Mouse (Mus musculus): ENCODE measurements at regions not wholly inside any gene's neighbourhood (a gene's known extent, or its start where the extent isn't known, plus 50 kb on each side); places are given as distances from the start of the nearest gene placed in this dataset.

GRCm38 (mm10) chr3:61294855-61295254 is 66.6 kb upstream of the Rap2b start:
- Histone ChIP-seq H3K4me3 (replicated peaks; ENCODE audit: low read length) (no peak overlapping the region), H3K36me3 (ENCODE audit: control insufficient read depth, insufficient read depth) (no peaks in the 10 kb centered on the region), H3K9me3 (ENCODE audit: control insufficient read depth, low read length) (no peaks in the 10 kb centered on the region), H3K4me1 (replicated peaks; ENCODE audit: control insufficient read depth, insufficient read depth, low read length) (no peaks in the 10 kb centered on the region), H3K27me3 (replicated peaks; ENCODE audit: control insufficient read depth, insufficient read depth, low read length) (no peaks in the 10 kb centered on the region), H3K27ac (ENCODE audit: low read length) (no peak overlapping the region), H3K4me2 (ENCODE audit: low read length) (no peak overlapping the region), H3K9ac (replicated peaks; ENCODE audit: low read depth, low read length) (no peak overlapping the region)
- 69% methylated on average over 6 of the region's 6 CpGs for WGBS
- ATAC-seq, result no peak

- no peaks in the 10 kb centered on the region for H3K36me3 ChIP-seq (ENCODE audit: control insufficient read depth, insufficient read depth)
- no peaks in the 10 kb centered on the region for H3K9me3 ChIP-seq (ENCODE audit: control insufficient read depth, low read length)
- H3K4me2 ChIP-seq (ENCODE audit: low read length), result no peak overlapping the region
- ATAC-seq, result no peak
- no peaks in the 10 kb centered on the region for H3K27me3 ChIP-seq (replicated peaks; ENCODE audit: control insufficient read depth, insufficient read depth, low read length)
- H3K9ac ChIP-seq (replicated peaks; ENCODE audit: low read depth, low read length), result no peak overlapping the region
- WGBS, result 61% methylated on average over 3 of the region's 3 CpGs
- H3K4me3 ChIP-seq (replicated peaks; ENCODE audit: low read length), result no peak overlapping the region
- no peak overlapping the region for H3K27ac ChIP-seq (ENCODE audit: low read length)
- H3K4me1 ChIP-seq (replicated peaks; ENCODE audit: control insufficient read depth, insufficient read depth, low read length), result no peaks in the 10 kb centered on the region
Observed at GRCm38 (mm10) chr3:61297290-61297689, 64.1 kb upstream of the Rap2b start.

GRCm38 (mm10) chr3:61302214-61302613 is 59.2 kb upstream of the Rap2b start:
- H3K36me3 ChIP-seq (ENCODE audit: control insufficient read depth, insufficient read depth), result no peaks in the 10 kb centered on the region
- no peak overlapping the region for H3K27ac ChIP-seq (ENCODE audit: low read length)
- no peaks in the 10 kb centered on the region for H3K27me3 ChIP-seq (replicated peaks; ENCODE audit: control insufficient read depth, insufficient read depth, low read length)
- 93% methylated on average over 3 of the region's 3 CpGs for WGBS
- ATAC-seq, result no peak
- no peaks in the 10 kb centered on the region for H3K9me3 ChIP-seq (ENCODE audit: control insufficient read depth, low read length)
- H3K4me1 ChIP-seq (replicated peaks; ENCODE audit: control insufficient read depth, insufficient read depth, low read length), result no peaks in the 10 kb centered on the region
- H3K9ac ChIP-seq (replicated peaks; ENCODE audit: low read depth, low read length), result no peak overlapping the region
- no peak overlapping the region for H3K4me2 ChIP-seq (ENCODE audit: low read length)
- no peak overlapping the region for H3K4me3 ChIP-seq (replicated peaks; ENCODE audit: low read length)

- ATAC-seq, result no peak
- H3K4me2 ChIP-seq (ENCODE audit: low read length), result no peak overlapping the region
- no peaks in the 10 kb centered on the region for H3K36me3 ChIP-seq (ENCODE audit: control insufficient read depth, insufficient read depth)
- 85% methylated on average over 3 of the region's 3 CpGs for WGBS
- no peak overlapping the region for H3K9ac ChIP-seq (replicated peaks; ENCODE audit: low read depth, low read length)
- no peak overlapping the region for H3K27ac ChIP-seq (ENCODE audit: low read length)
- no peaks in the 10 kb centered on the region for H3K27me3 ChIP-seq (replicated peaks; ENCODE audit: control insufficient read depth, insufficient read depth, low read length)
- no peak overlapping the region for H3K4me3 ChIP-seq (replicated peaks; ENCODE audit: low read length)
- H3K9me3 ChIP-seq (ENCODE audit: control insufficient read depth, low read length), result no peaks in the 10 kb centered on the region
- no peaks in the 10 kb centered on the region for H3K4me1 ChIP-seq (replicated peaks; ENCODE audit: control insufficient read depth, insufficient read depth, low read length)
Observed at GRCm38 (mm10) chr3:61303485-61303884, 58.0 kb upstream of the Rap2b start.

- H3K9me3 ChIP-seq (ENCODE audit: control insufficient read depth, low read length), result no peaks in the 10 kb centered on the region
- no peak overlapping the region for H3K27ac ChIP-seq (ENCODE audit: low read length)
- no peak overlapping the region for H3K4me2 ChIP-seq (ENCODE audit: low read length)
- H3K36me3 ChIP-seq (ENCODE audit: control insufficient read depth, insufficient read depth), result no peaks in the 10 kb centered on the region
- no peaks in the 10 kb centered on the region for H3K27me3 ChIP-seq (replicated peaks; ENCODE audit: control insufficient read depth, insufficient read depth, low read length)
- no peak for ATAC-seq
- no peaks in the 10 kb centered on the region for H3K4me1 ChIP-seq (replicated peaks; ENCODE audit: control insufficient read depth, insufficient read depth, low read length)
- H3K9ac ChIP-seq (replicated peaks; ENCODE audit: low read depth, low read length), result no peak overlapping the region
- 50% methylated on average over 2 of the region's 2 CpGs for WGBS
- no peak overlapping the region for H3K4me3 ChIP-seq (replicated peaks; ENCODE audit: low read length)
Observed at GRCm38 (mm10) chr3:61306306-61306705, 55.1 kb upstream of the Rap2b start.

- Histone ChIP-seq H3K4me2 (ENCODE audit: low read length) (no peak overlapping the region), H3K9me3 (ENCODE audit: control insufficient read depth, low read length) (no peaks in the 10 kb centered on the region), H3K27me3 (replicated peaks; ENCODE audit: control insufficient read depth, insufficient read depth, low read length) (no peaks in the 10 kb centered on the region), H3K36me3 (ENCODE audit: control insufficient read depth, insufficient read depth) (no peaks in the 10 kb centered on the region), H3K27ac (ENCODE audit: low read length) (no peak overlapping the region), H3K4me3 (replicated peaks; ENCODE audit: low read length) (no peak overlapping the region), H3K9ac (replicated peaks; ENCODE audit: low read depth, low read length) (no peak overlapping the region), H3K4me1 (replicated peaks; ENCODE audit: control insufficient read depth, insufficient read depth, low read length) (no peaks in the 10 kb centered on the region)
- no peak for ATAC-seq
- WGBS, result 88% methylated on average over 2 of the region's 2 CpGs
Observed at GRCm38 (mm10) chr3:61308764-61309163, 52.7 kb upstream of the Rap2b start.

- Histone ChIP-seq H3K4me3 (replicated peaks; ENCODE audit: low read length) (no peak overlapping the region), H3K36me3 (ENCODE audit: control insufficient read depth, insufficient read depth) (no peaks in the 10 kb centered on the region), H3K27me3 (replicated peaks; ENCODE audit: control insufficient read depth, insufficient read depth, low read length) (no peaks in the 10 kb centered on the region), H3K4me2 (ENCODE audit: low read length) (no peak overlapping the region), H3K4me1 (replicated peaks; ENCODE audit: control insufficient read depth, insufficient read depth, low read length) (no peaks in the 10 kb centered on the region), H3K27ac (ENCODE audit: low read length) (no peak overlapping the region), H3K9me3 (ENCODE audit: control insufficient read depth, low read length) (no peaks in the 10 kb centered on the region), H3K9ac (replicated peaks; ENCODE audit: low read depth, low read length) (no peak overlapping the region)
- no peak for ATAC-seq
- WGBS, result 95% methylated on average over 1 of the region's 1 CpGs
Observed at GRCm38 (mm10) chr3:61309197-61309596, 52.2 kb upstream of the Rap2b start.
